Comparison of ENCODE assay signal across 8 mouse cellular contexts in the genomic region with DNA sequence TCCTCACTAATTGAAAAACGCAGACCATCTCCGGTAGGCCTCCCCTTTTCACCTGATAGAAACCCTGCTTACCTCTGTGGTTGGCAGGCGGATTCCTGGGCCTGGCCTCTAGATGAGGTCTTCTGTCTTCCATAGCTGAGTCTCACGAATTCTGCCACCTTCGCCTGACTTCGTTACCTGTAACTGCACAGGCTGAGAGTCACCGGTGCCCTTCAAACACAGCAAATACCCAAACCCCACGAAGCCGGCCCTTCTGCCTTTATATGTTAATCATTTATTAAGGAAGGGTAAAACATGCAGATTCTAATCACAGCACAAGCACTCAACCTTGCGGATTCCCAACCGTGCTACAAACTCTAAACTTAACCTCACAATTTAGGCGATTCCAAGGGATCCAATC. TPM values are rescaled to one million over a fixed set of nuclear protein-coding genes. Genes with fewer than 3 reads are reported as not detected.
A peak's percentile ranks its signal among the peaks of the same experiment; 100 is the strongest.
DNase-seq lines count a peak whose midpoint lies in the region; ATAC-seq and TF ChIP-seq lines count a peak whose summit lies in the region.
"Had no signal": no experiment of that assay in that cellular context is flagged by ENCODE, and none has a peak within 500 bp of the region (broad histone marks: within the 10 kb centered on the region; RNA-seq: fewer than 3 reads in every experiment).

No protein-coding gene starts in this region.

- no peak for TF ChIP-seq CTCF in liver, adult 2 months (IDR thresholded peaks at IDR 0.05; ENCODE audit: low read depth, low read length)
- TF ChIP-seq CTCF in midbrain, postnatal 0 days (IDR thresholded peaks at IDR 0.05) = no peak

- WGBS in liver, adult 2 months = 22% methylated on average over 12 of the region's 12 CpGs
- 69% methylated on average over 12 of the region's 12 CpGs for WGBS in forebrain, embryonic 15.5 days
- 77% methylated on average over 12 of the region's 12 CpGs for WGBS in midbrain, postnatal 0 days

- H3K27me3 ChIP-seq in liver, adult 2 months (ENCODE audit: control insufficient read depth, insufficient read depth, low read length) = no peaks in the 10 kb centered on the region
- no peaks in the 10 kb centered on the region for H3K27me3 ChIP-seq in forebrain, embryonic 15.5 days
- H3K27me3 ChIP-seq in midbrain, postnatal 0 days (ENCODE audit: insufficient read depth, low read length) = no peaks in the 10 kb centered on the region
- H3K27me3 ChIP-seq: heart, embryonic 15.5 days had no signal

- H3K4me3 ChIP-seq in liver, adult 2 months (ENCODE audit: insufficient read depth, low read depth, low read length) = peak overlapping the region; percentile 56
- no peak overlapping the region for H3K4me3 ChIP-seq in forebrain, embryonic 15.5 days
- no peak overlapping the region for H3K4me3 ChIP-seq in midbrain, postnatal 0 days (ENCODE audit: low read depth, low read length)
- H3K4me3 ChIP-seq: heart, embryonic 15.5 days had no signal

- peaks cover 20% of the 10 kb centered on the region for H3K4me1 ChIP-seq in liver, adult 2 months (ENCODE audit: control insufficient read depth, insufficient read depth, low read length)
- peaks cover 22% of the 10 kb centered on the region for H3K4me1 ChIP-seq in forebrain, embryonic 15.5 days
- peaks cover 11% of the 10 kb centered on the region; the same call in 1 of the 2 replicates for H3K4me1 ChIP-seq in midbrain, postnatal 0 days (ENCODE audit: insufficient read depth, low read length)

- no peak overlapping the region for H3K4me2 ChIP-seq in forebrain, embryonic 15.5 days (replicated peaks)
- H3K4me2 ChIP-seq in midbrain, postnatal 0 days (ENCODE audit: low read depth, low read length, poor library complexity, severe bottlenecking) = peak overlapping the region; percentile 18; the same call in 1 of the 2 replicates

- peak overlapping the region; percentile 64 for H3K9ac ChIP-seq in liver, adult 2 months (ENCODE audit: low read depth, low read length)
- H3K9ac ChIP-seq in forebrain, embryonic 15.5 days (replicated peaks) = peak overlapping the region; percentile 10; the same call in 1 of the 2 replicates
- H3K9ac ChIP-seq in midbrain, postnatal 0 days (replicated peaks; ENCODE audit: low read length, poor library complexity, severe bottlenecking) = no peak overlapping the region
- H3K9ac ChIP-seq: heart, embryonic 15.5 days had no signal

- H3K9me3 ChIP-seq in forebrain, embryonic 15.5 days = no peaks in the 10 kb centered on the region
- no peaks in the 10 kb centered on the region for H3K9me3 ChIP-seq in midbrain, postnatal 0 days (ENCODE audit: low read length)
- H3K9me3 ChIP-seq: heart, embryonic 15.5 days had no signal

- H3K27ac ChIP-seq in liver, adult 2 months (replicated peaks; ENCODE audit: insufficient read depth, low read depth, low read length) = peak overlapping the region; percentile 73
- H3K27ac ChIP-seq in forebrain, embryonic 15.5 days (replicated peaks) = no peak overlapping the region
- H3K27ac ChIP-seq in midbrain, postnatal 0 days (ENCODE audit: low read depth, low read length) = no peak overlapping the region

- no peak for ATAC-seq in forebrain, embryonic 15.5 days (replicated peaks)
- no peak for ATAC-seq in midbrain, postnatal 0 days (ENCODE audit: low FRiP score)

- no peak for TF ChIP-seq POLR2A in liver, adult 2 months (IDR thresholded peaks at IDR 0.05; ENCODE audit: extremely low read depth, insufficient read depth, low read length)

- H3K79me2 ChIP-seq in liver, adult 2 months (ENCODE audit: control insufficient read depth, insufficient read depth, low read length) = peaks cover 23% of the 10 kb centered on the region; the same call in 1 of the 2 replicates

- peak; percentile 77 for DNase-seq in liver, adult 2 months (ENCODE audit: extremely low read depth, low read depth, low spot score)
- DNase-seq in liver = no peak
- peak; percentile 71 to 79 for DNase-seq in kidney, adult 8-10 months
- DNase-seq in midbrain, postnatal 0 days (ENCODE audit: low spot score) = no peak
- DNase-seq in retina, postnatal 1 day = no peak
- no peak for DNase-seq in spleen, postnatal 4 days (ENCODE audit: low spot score in 2 of 2)

- peaks cover 24% of the 10 kb centered on the region for H3K36me3 ChIP-seq in liver, adult 2 months (ENCODE audit: control insufficient read depth, insufficient read depth, low read length)
- H3K36me3 ChIP-seq in forebrain, embryonic 15.5 days = peaks cover 41% of the 10 kb centered on the region
- peaks cover 21% of the 10 kb centered on the region for H3K36me3 ChIP-seq in midbrain, postnatal 0 days (ENCODE audit: insufficient read depth, low read length)

RNA-seq across cellular contexts. Expression of gene Znfx1, which starts 2.9 kb away (rescaled TPM):
- 21.6 and 23.8 TPM in 2 replicates for total RNA-seq in liver, adult 2 months (2014; rRNA removed)
- 20.5 and 23.3 TPM in 2 replicates for polyA plus RNA-seq in liver, adult 2 months (2012; rRNA removed)
- polyA plus RNA-seq in forebrain, embryonic 15.5 days (2015; fragmentation: Nextera tagmentation; extraction: Ambion mirVana) = 7.2 and 7.3 TPM in 2 replicates
- 28.4 and 32.2 TPM in 2 replicates for total RNA-seq in midbrain, postnatal 0 days (2014; rRNA removed)
- 4.7 and 6.0 TPM in 2 replicates for polyA plus RNA-seq in midbrain, postnatal 0 days (2015; fragmentation: Nextera tagmentation; extraction: Ambion mirVana)

RNA-seq across cellular contexts. Expression of gene Ddx27, which starts 45.0 kb away (rescaled TPM):
- 11.1 and 11.2 TPM in 2 replicates for total RNA-seq in liver, adult 2 months (2014; rRNA removed)
- polyA plus RNA-seq in liver, adult 2 months (2012; rRNA removed) = 8.7 and 13.4 TPM in 2 replicates
- polyA plus RNA-seq in forebrain, embryonic 15.5 days (2015; fragmentation: Nextera tagmentation; extraction: Ambion mirVana) = 41.3 and 42.8 TPM in 2 replicates
- total RNA-seq in midbrain, postnatal 0 days (2014; rRNA removed) = 29.5 and 34.0 TPM in 2 replicates
- polyA plus RNA-seq in midbrain, postnatal 0 days (2015; fragmentation: Nextera tagmentation; extraction: Ambion mirVana) = 38.2 and 38.6 TPM in 2 replicates

Comparison
In these comparisons a context has a peak if more than half of its experiments do, and no peak if none do; other contexts are left out.
1. DNase-seq: peak in liver, adult 2 months (single experiment) and kidney, adult 8-10 months (2 of 2); none in liver (single experiment), midbrain, postnatal 0 days (single experiment), retina, postnatal 1 day (single experiment) and spleen, postnatal 4 days (0 of 2).